Mouse (Mus musculus) megakaryocyte, adult 5-6 weeks (primary cell): ENCODE measurements around the gene Ggt1. TPM values are rescaled to one million over a fixed set of nuclear protein-coding genes. Genes with fewer than 3 reads are reported as not detected.

Experiments
- ATAC-seq: 2 replicates; pipeline ENCODE4 v1.8.0; 2016; ENCODE audit warnings: mild to moderate bottlenecking, inconsistent platforms; ENCODE audit not compliant: poor library complexity, severe bottlenecking
- total RNA-seq, 2 experiments: library from RNA; stranded (forward) in 1 of 2; stranded (reverse) in 1 of 2; fragments of 153-499, 151-499 nt in 1 of 2; fragments of 221-1000, 200-1000 nt in 1 of 2; gene quantifications; 2 replicates each; pipeline versions ENCODE4 v1.2.3 to v1.2.4; 2015 to 2017

Ggt1 gene
- total RNA-seq, 2 experiments from 2014 or later: 3.2 to 10.0 TPM

DNA sequence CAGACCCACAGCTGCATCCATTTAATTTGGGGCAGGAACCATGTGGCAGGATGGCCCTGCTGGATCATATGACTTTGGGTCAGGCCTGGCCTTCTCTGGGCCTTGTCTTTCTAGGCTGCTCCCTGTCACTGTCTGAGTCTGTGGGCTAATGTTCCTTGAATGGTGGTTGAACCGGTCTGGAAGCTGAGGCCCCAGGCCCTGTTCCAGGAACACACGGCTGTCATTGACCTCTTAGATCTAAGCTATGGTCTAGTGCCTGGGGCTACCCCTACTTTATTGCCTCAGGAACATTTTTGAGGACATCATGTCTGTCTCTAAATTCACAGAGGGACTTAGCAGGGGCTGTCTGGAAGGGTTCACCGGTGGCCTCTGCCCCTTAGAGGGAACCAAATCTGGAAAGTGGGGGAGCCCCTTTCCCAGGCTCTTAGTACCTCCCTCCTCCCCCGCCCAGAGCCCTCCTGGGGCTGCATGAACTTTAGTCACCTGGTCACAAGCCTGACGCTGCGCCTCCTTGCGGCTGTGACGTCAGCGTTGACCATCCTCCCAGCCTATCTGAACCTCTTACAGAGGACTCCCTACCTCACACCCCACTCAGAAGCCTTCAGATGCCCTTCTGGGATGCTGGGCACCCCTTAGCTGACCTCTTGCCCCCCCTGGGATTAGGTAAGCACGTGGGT lies 9.7 kb downstream of the Ggt1 start:
- ATAC-seq: no peak

DNA sequence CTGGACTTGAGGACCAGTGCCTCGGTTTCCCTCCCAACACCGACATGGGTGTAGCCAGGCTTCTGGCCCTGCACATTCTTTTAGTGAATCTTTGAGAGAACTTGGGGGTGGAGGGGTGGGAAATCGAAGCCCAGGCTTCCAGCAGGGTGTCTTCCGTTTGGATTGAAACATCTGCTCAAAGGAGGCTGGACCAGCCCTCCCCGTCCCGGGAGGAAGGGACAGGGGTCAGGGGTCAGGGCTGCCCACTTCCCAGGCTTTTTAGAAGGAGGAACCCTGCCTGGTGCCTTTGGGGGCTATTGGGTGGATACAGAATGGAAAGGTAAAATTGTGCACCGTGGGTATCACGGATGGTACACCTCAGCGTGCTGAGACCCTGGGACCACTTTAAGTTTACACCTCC lies 10.5 kb downstream of the Ggt1 start:
- no peak for ATAC-seq

GRCm38 (mm10) chr10:75573181-75573580 lies 11.8 kb downstream of the Ggt1 start:
- no peak for ATAC-seq

GRCm38 (mm10) chr10:75573965-75574364 lies 12.6 kb downstream of the Ggt1 start:
- ATAC-seq: no peak

- ATAC-seq: no peak
Measured at GRCm38 (mm10) chr10:75579129-75579528, 17.7 kb downstream of the Ggt1 start.

DNA sequence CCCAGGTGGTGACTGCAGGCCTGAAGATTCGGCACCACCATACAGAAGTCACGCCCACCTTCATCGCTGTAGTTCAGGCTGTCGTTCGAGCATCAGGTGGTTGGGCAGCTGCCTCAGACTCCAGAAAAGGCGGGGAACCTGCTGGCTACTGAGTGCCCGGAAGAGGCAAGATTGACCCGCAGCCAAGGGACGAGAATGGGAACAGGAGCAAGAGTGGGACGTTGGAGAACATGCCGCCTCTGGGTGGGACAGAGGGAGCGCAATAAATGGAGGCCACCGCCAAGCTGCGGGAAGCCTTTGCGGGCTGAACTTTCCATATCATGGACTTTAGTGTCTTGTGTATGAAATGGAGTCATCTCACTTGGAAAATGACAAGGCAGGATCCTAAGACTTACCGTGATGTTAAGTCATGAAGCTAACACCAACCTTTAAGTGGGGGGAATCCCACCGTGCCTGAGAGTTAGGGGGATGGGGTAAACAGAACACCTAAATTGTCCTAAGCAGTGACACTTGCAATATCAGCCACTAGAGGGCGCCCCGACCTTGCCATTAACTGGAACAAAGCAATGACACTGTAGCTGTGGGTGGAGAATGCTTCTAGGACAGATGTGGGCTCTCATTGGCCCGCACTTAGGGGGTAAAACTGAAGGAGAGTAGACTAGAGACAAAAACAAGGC lies 24.6 kb downstream of the Ggt1 start:
- ATAC-seq: peak; percentile 74

DNA sequence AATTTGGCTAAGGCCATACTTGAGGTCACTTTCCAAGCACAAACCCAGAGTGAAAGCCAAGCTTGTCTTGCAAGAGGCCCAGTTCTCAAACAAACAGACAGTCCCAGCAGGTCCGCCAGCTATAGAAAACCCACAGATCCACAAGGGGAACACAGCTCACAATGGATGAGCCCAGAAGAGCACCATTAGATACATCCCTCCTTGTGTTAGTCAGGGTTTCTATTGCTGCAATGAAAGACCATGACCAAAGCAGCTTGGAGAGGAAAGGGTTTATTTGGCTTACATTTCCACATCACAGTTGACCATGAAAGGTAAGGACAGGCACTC lies 25.1 kb downstream of the Ggt1 start:
- ATAC-seq: no peak

DNA sequence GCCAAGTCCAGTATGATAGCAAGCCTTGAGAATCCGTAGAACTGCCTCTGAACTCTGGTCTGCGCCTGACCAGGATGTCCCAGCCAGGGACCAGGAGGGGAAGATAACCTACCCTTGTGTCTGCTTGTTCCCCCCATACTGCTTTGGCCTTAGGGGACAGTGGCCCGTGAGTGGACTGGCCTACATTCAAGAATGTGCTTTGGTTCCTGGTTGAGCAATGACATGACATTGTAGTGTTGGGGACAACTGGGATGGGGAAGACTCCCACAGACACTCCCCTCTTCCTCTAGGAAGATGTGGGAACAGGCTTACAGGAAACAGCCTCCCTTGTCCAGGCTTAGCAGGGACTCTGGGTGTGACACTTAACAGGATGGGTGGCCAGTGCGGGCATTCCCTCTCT lies 26.4 kb downstream of the Ggt1 start:
- no peak for ATAC-seq

DNA sequence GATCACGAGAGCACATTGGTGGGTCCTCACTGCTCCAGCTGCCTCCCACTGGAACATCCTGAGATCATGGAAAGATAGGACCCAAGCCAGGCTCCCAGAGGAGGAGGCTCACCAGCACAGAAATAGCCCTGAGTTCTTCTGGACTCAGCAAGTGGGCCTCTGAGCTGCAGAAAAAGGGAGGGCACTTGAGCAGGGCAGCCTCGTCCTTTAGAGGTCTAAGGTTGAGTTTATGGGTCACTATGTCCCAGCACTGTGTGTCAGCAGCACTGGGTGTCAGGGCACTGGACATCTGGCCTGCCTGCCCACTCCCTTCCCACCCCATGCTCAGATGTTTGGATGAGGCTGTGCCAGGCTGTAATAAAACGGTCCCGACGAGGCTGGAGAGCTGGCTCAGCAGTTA lies 26.9 kb downstream of the Ggt1 start:
- no peak for ATAC-seq

DNA sequence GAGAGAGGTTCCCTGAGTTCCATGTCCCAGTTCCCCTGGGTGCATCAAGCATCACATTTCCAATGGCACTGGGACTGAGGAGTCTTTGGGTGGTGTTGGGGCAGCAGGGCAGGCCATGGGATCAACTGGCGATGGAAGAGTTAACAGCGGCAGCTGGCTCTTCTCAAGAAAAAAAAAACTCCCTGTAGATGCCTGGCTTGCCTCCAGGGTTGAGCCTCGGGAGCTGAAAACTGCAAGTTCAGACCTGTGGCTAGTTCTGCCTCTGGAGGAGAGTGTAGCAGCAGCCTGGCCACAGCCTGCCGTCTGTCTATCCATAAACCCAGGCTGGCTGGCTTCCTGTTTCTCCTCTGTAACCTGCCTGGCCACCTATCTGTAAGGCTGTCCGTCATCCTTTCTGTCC lies 27.7 kb downstream of the Ggt1 start, which contains the start of gene Ggt5:
TSS of gene Ggt5 (plus strand) at position 212 of the 400 bp plus-strand sequence.
- peak; percentile 10 for ATAC-seq

- peak; percentile 19 for ATAC-seq
Measured at GRCm38 (mm10) chr10:75589651-75590050, 28.2 kb downstream of the Ggt1 start.

DNA sequence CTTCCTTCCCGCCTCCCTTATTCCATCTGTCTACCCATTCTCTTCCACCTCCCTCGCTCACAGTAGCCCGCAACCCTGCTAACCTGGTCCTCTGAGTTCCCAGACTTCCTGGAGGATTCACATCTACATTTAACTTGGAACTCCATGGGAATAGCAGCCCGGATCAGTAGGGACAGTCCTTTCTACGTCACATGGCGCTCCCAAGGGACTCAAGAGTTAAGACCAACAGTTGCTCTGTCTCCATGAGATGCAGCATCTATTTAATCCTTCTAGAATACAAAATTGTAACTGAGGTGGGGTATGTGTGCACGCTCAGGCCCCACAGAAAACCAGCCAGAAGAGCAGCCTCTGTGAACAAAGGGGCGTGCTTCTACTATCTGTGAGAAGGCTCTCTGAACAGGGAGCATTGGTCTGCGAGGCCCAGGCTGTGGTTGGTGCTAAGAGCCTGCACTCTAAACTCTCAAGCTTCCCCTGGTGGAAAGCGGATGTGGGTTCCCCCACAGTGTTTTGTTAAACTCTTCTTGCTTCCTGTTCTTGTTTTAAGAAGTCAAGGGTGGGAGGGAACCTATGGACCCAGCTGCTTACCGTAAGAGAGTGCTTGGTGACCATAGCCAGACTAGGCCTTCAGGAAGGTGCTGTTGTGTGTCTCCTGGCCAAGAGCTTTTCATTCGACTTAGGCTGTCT lies 29.9 kb downstream of the Ggt1 start:
- peak; percentile 85 for ATAC-seq

DNA sequence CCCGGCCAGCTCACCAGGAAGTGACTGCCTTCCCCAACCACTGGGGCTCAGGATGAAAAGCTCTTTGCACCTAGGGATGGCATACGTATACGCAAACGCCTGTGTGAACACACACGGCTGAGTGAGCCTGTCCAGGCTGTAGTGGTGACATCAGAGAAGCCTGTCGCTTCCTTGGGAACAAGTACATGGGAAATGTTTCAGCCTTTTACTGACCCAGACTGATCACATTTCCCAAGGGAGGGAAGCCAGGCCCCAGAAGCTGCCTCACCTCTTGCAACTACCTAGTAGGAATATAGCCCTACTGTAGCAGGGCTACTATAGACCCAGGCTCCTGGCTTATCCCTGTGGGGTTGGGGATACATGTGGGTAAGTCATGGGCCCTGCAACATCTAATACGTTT lies 31.2 kb downstream of the Ggt1 start:
- no peak for ATAC-seq

GRCm38 (mm10) chr10:75595981-75596380 lies 34.6 kb downstream of the Ggt1 start:
- ATAC-seq: no peak

DNA sequence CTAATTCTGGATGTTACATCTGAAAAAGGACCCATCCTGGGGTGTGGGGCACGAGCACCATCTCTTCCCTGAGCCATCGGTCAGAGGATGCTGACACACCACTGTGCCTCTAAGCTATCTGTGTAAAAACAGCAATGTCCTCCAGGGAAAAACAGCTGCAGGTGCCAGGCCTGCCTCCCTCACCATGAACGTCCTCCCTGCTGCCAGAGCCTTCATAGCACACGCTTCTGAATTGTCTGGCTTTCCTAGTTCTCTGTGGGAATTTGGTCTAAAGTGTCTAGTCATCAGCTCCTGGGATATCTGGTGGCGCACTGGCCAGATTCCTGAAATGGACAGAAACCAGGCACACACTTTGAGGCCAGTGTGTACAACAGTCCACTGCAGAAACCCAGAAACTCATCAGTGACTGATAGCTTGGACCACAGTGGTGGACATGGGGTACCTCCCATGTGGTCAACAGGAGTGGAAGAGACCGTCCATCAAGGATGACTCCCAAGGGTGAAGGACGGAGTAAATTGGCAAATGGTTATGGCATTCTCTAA lies 38.9 kb downstream of the Ggt1 start:
- ATAC-seq: no peak

DNA sequence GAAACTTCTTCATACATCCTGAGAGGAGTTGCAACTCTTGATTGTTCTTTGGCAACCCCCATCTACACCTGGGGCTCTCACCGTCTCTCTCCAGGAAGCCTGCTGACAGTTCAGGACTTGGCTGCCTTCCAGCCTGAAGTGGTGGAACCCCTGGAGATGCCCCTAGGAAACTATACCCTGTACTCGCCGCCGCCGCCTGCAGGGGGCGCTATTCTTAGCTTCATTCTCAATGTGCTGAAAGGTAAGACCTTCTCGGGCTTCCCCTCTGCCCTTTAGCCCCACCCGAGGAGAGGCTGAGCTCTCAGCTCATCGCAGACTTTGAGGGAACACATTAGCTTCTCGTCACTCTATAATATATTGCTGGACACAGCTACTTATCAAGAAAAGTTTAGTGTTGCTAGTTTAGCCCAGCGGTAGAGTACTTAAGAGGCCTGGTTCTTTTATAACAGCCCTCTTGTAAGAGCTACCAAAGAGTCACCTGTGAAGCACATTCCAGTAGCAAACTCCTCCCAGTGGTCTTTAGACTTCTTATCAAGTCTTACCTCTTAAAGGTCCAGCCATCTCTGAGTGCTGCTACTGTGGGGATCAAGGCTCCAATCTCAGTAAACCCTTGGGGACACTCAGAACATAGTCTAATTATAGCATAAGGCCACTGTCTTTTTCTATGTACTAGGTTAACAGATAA lies 43.9 kb downstream of the Ggt1 start:
- no peak for ATAC-seq

DNA sequence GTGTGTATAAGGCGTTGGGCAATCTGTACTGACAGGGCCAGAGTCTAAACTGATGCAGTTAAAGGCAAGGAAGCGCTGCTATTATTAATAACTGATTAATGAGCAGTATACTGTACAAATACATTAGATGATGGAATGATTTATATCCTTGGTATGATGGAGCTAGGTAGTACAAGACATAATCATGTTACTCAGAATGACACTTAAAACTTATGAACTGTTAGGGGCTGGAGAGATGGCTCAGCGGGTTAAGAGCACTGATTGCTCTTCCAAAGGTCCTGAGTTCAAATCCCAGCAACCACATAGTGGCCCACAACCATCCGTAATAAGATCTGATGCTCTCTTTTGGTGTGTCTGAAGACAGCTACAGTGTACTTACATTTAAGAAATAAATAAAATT lies 45.8 kb downstream of the Ggt1 start:
- ATAC-seq: no peak

DNA sequence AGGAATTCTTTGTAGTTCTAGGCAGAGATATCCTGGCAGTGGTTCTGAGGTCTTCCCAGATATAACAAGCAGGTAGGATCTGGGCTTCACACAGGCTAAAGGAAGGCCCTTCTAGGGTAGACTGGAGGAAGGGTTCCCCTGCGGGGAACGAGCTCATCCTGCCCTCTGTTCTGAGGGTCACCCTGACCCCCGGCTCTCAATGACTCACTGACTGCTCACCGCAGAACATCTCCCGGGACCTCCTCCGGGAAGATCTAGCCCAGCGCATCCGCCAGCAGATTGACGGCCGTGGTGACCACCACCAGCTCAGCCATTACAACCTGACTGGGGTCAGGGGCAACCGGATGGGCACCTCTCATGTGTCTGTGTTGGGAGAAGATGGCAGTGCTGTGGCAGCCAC lies 47.6 kb downstream of the Ggt1 start:
- ATAC-seq: no peak

- no peak for ATAC-seq
Measured at GRCm38 (mm10) chr10:75610486-75610885, 49.1 kb downstream of the Ggt1 start.

DNA sequence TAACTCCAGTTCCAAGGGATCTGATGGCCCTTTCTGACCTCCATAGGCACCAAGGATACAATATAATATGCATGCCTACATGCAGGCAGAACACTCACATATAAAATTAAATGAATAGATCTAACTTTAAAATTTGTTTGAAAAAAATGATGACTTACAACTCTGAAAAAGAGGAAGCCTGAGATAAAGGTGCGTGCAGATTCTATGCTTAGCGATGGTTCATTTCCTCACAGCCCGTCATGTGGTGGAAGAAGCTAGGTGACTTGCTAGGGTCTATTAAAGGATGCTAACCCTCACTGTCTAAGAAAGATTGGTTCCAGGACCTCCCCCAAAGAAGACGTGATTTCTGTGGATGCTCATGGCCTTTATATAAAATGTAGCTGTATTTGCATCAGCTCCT lies 54.6 kb downstream of the Ggt1 start:
- ATAC-seq: no peak

- no peak for ATAC-seq
Measured at GRCm38 (mm10) chr10:75620818-75621217, 59.4 kb downstream of the Ggt1 start.
